Mouse (Mus musculus): ENCODE measurements around the gene Tmem56.

DNA sequence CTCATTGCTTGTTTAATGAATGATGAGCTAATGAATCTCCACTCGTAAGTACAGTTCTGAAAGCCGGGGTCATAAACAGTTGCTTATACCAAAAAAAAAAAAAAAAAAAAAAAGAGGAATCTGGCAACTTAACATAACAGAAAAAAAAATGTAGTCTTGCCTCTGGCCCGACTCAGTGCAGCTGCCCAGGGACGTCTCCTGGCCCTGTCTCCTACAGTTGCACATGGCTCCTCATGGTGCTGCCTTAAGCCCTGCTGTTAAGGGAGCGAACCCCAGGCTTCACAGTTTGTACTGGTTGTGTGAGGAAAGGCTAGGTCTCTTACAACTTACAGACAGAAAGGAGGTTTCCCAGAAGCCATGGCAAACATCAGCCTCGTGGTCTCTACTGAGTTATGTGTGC is 31.3 kb upstream of the Tmem56 start:
- TF ChIP-seq CHD2 (IDR thresholded peaks at IDR 0.05; ENCODE audit: low read depth, low read length) (no peak), MAFK (IDR thresholded peaks at IDR 0.05; ENCODE audit: insufficient read depth, low read depth, low read length) (no peak), ZNF384 (IDR thresholded peaks at IDR 0.05; ENCODE audit: low read depth, low read length) (no peak), ZC3H11A (IDR thresholded peaks at IDR 0.05; ENCODE audit: borderline replicate concordance, low read depth, low read length) (no peak)

Data from ES-E14 (cell line).